Mouse (Mus musculus) hindbrain, embryonic 14.5 days (tissue): ENCODE measurements around the gene Slc39a7. TPM values are rescaled to one million over a fixed set of nuclear protein-coding genes. Genes with fewer than 3 reads are reported as not detected.

Experiments
- ATAC-seq: fragments of 200-750 bp; cut with Nextera tagmentation; 2 replicates; pipeline ENCODE4 v1.8.0; 2017; ENCODE audit warnings: moderate number of reproducible peaks, mild to moderate bottlenecking, moderate TSS enrichment, moderate library complexity; ENCODE audit not compliant: low FRiP score
- DNase-seq: peaks from one replicate; pipeline ENCODE4 v3.0.0-alpha.2; 2015; ENCODE audit warnings: low spot score
- H3K27ac ChIP-seq: fragments of 300-500 bp; sonication (generic); 2 replicates; pipeline ENCODE4 v1.5.1; 2014; ENCODE audit warnings: mild to moderate bottlenecking, moderate library complexity
- H3K27me3 ChIP-seq: fragments of 300-500 bp; sonication (generic); 2 replicates; pipeline ENCODE4 v1.6.1; 2014; ENCODE audit warnings: mild to moderate bottlenecking, low read length, mixed read lengths; ENCODE audit not compliant: control insufficient read depth, insufficient read depth
- H3K36me3 ChIP-seq: fragments of 300-500 bp; sonication (generic); replicated peaks from 2 replicates; pipeline ENCODE4 v1.6.1; 2014; ENCODE audit not compliant: control insufficient read depth, insufficient read depth
- H3K4me1 ChIP-seq: fragments of 300-500 bp; sonication (generic); replicated peaks from 2 replicates; pipeline ENCODE4 v1.6.1; 2014; ENCODE audit warnings: antibody characterized with exemption, low read length, mixed read lengths; ENCODE audit not compliant: control insufficient read depth, insufficient read depth
- H3K4me2 ChIP-seq: fragments of 300-500 bp; sonication (generic); replicated peaks from 2 replicates; pipeline ENCODE4 v1.6.1; 2014; ENCODE audit warnings: mild to moderate bottlenecking, moderate library complexity
- H3K4me3 ChIP-seq: fragments of 300-500 bp; sonication (generic); replicated peaks from 2 replicates; pipeline ENCODE4 v1.5.1; 2014; ENCODE audit warnings: mild to moderate bottlenecking, low read length
- H3K9ac ChIP-seq: fragments of 300-500 bp; sonication (generic); 2 replicates; pipeline ENCODE4 v1.6.1; 2014
- H3K9me3 ChIP-seq: fragments of 300-500 bp; sonication (generic); 2 replicates; pipeline ENCODE4 v1.6.1; 2016; ENCODE audit warnings: low read length; ENCODE audit not compliant: control insufficient read depth
- WGBS: fragments of 180-500 bp; shearing (Covaris S2); extraction: QIAGEN DNeasy Blood & Tissue Kit; methylation state at CpG from one replicate; pipeline ENCODE4 v1.1.7; 2014; 5-methylcytosine and 5-hydroxymethylcytosine counted together
- polyA plus RNA-seq: library from polyadenylated mRNA; unstranded; fragments of >200 nt; fragmentation: Nextera tagmentation; extraction: Ambion mirVana; gene quantifications from 2 replicates; pipeline ENCODE4 v1.2.1, GENCODE M21; 2014

Slc39a7 gene
- polyA plus RNA-seq, 1 experiment from 2014 or later = 87.1 TPM

- peaks cover 63% of the 10 kb centered on the region for H3K4me1 ChIP-seq
- peak within 1 kb of the TSS; percentile 83 for H3K4me2 ChIP-seq
- H3K36me3 ChIP-seq = peaks cover 27% of the 10 kb centered on the region
- WGBS = under 1% methylated on average over 49 of the region's 49 CpGs
- DNase-seq = peak; percentile 92
- H3K9me3 ChIP-seq = no peaks in the 10 kb centered on the region
- peak within 1 kb of the TSS; percentile 67 for H3K9ac ChIP-seq
- peak; percentile 76 for ATAC-seq
- no peaks in the 10 kb centered on the region for H3K27me3 ChIP-seq
- H3K4me3 ChIP-seq = peak within 1 kb of the TSS; percentile 57
- H3K27ac ChIP-seq = peak within 1 kb of the TSS; percentile 81
These were observed 3.7 kb downstream of the Slc39a7 start, which contains the start of gene H2-Ke6 for GRCm38 (mm10) chr17:34027656-34028223. Gene H2-Ke6 (minus strand): TSS chr17:34028060.

GRCm38 (mm10) chr17:34026917-34027655 is 4.4 kb downstream of the Slc39a7 start:
- Histone ChIP-seq H3K9ac (peak overlapping the region; percentile 67), H3K4me3 (peak overlapping the region; percentile 57), H3K4me2 (peak overlapping the region; percentile 83), H3K27ac (peak overlapping the region; percentile 81), H3K36me3 (peaks cover 34% of the 10 kb centered on the region), H3K9me3 (no peaks in the 10 kb centered on the region), H3K27me3 (no peaks in the 10 kb centered on the region), H3K4me1 (peaks cover 60% of the 10 kb centered on the region)
- ATAC-seq (no peak), DNase-seq (no peak)
- 3% methylated on average over 36 of the region's 36 CpGs for whole genome bisulfite sequencing

DNA sequence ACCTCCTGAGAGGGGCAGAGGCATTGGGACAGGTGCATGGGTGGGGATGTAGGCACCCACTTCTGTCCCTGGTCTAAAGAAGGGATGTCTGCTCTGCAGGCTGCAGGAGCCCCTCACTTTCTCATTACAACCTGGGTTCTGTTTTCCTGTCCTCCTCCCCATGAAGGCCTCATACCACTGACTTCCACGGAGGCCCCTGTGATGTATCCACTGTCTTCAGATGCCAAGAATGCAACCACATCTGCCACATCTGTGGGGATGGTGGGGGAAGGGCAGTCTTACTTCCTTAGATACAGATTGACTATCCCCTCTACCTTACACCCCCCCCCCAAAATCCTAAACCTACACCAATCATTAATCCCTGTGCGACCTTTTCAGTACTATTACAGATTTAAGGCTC is 5.3 kb downstream of the Slc39a7 start:
- peaks cover 39% of the 10 kb centered on the region for H3K36me3 ChIP-seq
- DNase-seq (no peak), ATAC-seq (no peak)
- 14% methylated on average over 2 of the region's 2 CpGs for WGBS
- peak overlapping the region; percentile 73 for H3K27ac ChIP-seq
- peak overlapping the region; percentile 4 for H3K9ac ChIP-seq
- H3K4me3 ChIP-seq = peak overlapping the region; percentile 57; the same call in 1 of the 2 replicates
- H3K4me1 ChIP-seq = peaks cover 60% of the 10 kb centered on the region
- H3K9me3 ChIP-seq = no peaks in the 10 kb centered on the region
- no peaks in the 10 kb centered on the region for H3K27me3 ChIP-seq
- peak overlapping the region; percentile 83 for H3K4me2 ChIP-seq

- H3K9ac ChIP-seq = peak overlapping the region; percentile 97
- DNase-seq = peak; percentile 58
These were observed 5.7 kb downstream of the Slc39a7 start for GRCm38 (mm10) chr17:34025756-34026151.

GRCm38 (mm10) chr17:34024861-34025755 is 6.4 kb downstream of the Slc39a7 start:
- peak overlapping the region; percentile 83 for H3K4me2 ChIP-seq
- 0 out of 2 replicates have a peak, but pooled peaks cover 2% of the 10 kb centered on the region for H3K9me3 ChIP-seq
- peak; percentile 50 for DNase-seq
- H3K36me3 ChIP-seq = peaks cover 44% of the 10 kb centered on the region
- no peaks in the 10 kb centered on the region for H3K27me3 ChIP-seq
- H3K4me1 ChIP-seq = peaks cover 53% of the 10 kb centered on the region
- WGBS = under 1% methylated on average over 47 of the region's 57 CpGs
- H3K4me3 ChIP-seq = peak overlapping the region; percentile 92
- peak; percentile 1; the same call in 1 of the 2 replicates for ATAC-seq
- peak overlapping the region; percentile 99 for H3K27ac ChIP-seq
- H3K9ac ChIP-seq = peak overlapping the region; percentile 97

More at GRCm38 (mm10) chr17:34025756-34026151, 5.7 kb downstream of the Slc39a7 start:
- peak; percentile 24; the same call in 1 of the 2 replicates for ATAC-seq
- WGBS = 0% methylated on average over 7 of the region's 7 CpGs
- Histone ChIP-seq H3K36me3 (peaks cover 43% of the 10 kb centered on the region), H3K4me3 (peak overlapping the region; percentile 92), H3K4me2 (peak overlapping the region; percentile 83), H3K27ac (peak overlapping the region; percentile 99), H3K9me3 (no peaks in the 10 kb centered on the region), H3K4me1 (peaks cover 59% of the 10 kb centered on the region), H3K27me3 (no peaks in the 10 kb centered on the region)

- ATAC-seq = peak; percentile 81
- Histone ChIP-seq H3K27me3 (no peaks in the 10 kb centered on the region), H3K27ac (peak within 1 kb of the TSS; percentile 99), H3K4me1 (peaks cover 45% of the 10 kb centered on the region), H3K9ac (peak within 1 kb of the TSS; percentile 97), H3K36me3 (peaks cover 39% of the 10 kb centered on the region), H3K9me3 (0 out of 2 replicates have a peak, but pooled peaks cover 3% of the 10 kb centered on the region), H3K4me3 (peak within 1 kb of the TSS; percentile 92), H3K4me2 (peak within 1 kb of the TSS; percentile 83)
- peak; percentile 86 for DNase-seq
- under 1% methylated on average over 48 of the region's 58 CpGs for WGBS
These were observed 7.1 kb downstream of the Slc39a7 start, which contains the start of gene Ring1 for GRCm38 (mm10) chr17:34024317-34024821. Gene Ring1 (minus strand): TSS chr17:34024680.

- DNase-seq (no peak), ATAC-seq (no peak)
- Histone ChIP-seq H3K27me3 (no peaks in the 10 kb centered on the region), H3K4me2 (peak overlapping the region; percentile 83), H3K9me3 (0 out of 2 replicates have a peak, but pooled peaks cover 3% of the 10 kb centered on the region), H3K4me1 (peaks cover 39% of the 10 kb centered on the region), H3K4me3 (peak overlapping the region; percentile 92), H3K27ac (peak overlapping the region; percentile 99), H3K36me3 (peaks cover 32% of the 10 kb centered on the region), H3K9ac (peak overlapping the region; percentile 97)
- 67% methylated on average over 9 of the region's 9 CpGs for WGBS
These were observed 7.8 kb downstream of the Slc39a7 start for GRCm38 (mm10) chr17:34023678-34024077.

GRCm38 (mm10) chr17:34022987-34023386 is 8.5 kb downstream of the Slc39a7 start:
- DNase-seq (no peak), ATAC-seq (no peak)
- Histone ChIP-seq H3K9me3 (0 out of 2 replicates have a peak, but pooled peaks cover 3% of the 10 kb centered on the region), H3K4me1 (peaks cover 33% of the 10 kb centered on the region), H3K36me3 (peaks cover 26% of the 10 kb centered on the region), H3K9ac (0 out of 2 replicates have a peak overlapping the region, but pooled peaks have one; percentile 97), H3K27me3 (no peaks in the 10 kb centered on the region), H3K4me2 (no peak overlapping the region), H3K27ac (no peak overlapping the region), H3K4me3 (no peak overlapping the region)
- WGBS = 98% methylated on average over 20 of the region's 20 CpGs
